Mouse (Mus musculus): ENCODE data around the gene Rnf41.

DNA sequence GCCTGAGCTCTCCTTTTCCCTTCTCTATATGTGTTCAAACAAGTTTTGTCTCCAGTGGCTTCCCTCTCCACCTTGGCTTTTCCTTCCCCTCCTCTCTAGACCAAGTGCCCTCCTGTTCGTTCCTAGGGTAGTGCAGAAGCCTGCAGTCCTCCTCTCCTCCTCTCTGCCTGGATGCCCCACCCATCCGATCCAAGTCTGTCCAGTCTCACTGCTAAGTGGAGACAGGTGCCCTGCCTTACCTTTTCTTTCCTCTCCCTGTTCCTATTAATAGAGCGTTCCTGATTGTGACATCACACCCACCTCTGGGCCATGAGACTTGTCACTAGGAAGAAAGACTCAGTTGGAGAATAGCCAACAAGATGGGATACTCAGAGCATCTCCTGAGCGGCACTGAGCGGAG lies 3.4 kb downstream of the Rnf41 start:
- TF ChIP-seq CTCF (IDR thresholded peaks at IDR 0.05) (no peak), EP300 (IDR thresholded peaks at IDR 0.05) (no peak)
